Mouse (Mus musculus): ENCODE results near the gene Slc19a2. TPM values are rescaled to one million over a fixed set of nuclear protein-coding genes. Genes with fewer than 3 reads are reported as not detected.

The Slc19a2 gene
- polyA plus RNA-seq, 1 experiment from 2014 or later: 8.1 TPM

- no peak for ATAC-seq
- Histone ChIP-seq H3K9ac (ENCODE audit: low read depth, low read length) (no peak overlapping the region), H3K4me1 (ENCODE audit: control insufficient read depth, insufficient read depth, low read length) (no peaks in the 10 kb centered on the region), H3K36me3 (ENCODE audit: control insufficient read depth, insufficient read depth, low read length) (0 out of 2 replicates have a peak, but pooled peaks cover 1% of the 10 kb centered on the region), H3K27me3 (ENCODE audit: control insufficient read depth, insufficient read depth, low read depth, low read length) (no peaks in the 10 kb centered on the region; the same call in 1 of the 2 replicates), H3K27ac (ENCODE audit: low read length) (no peak overlapping the region), H3K9me3 (replicated peaks; ENCODE audit: control insufficient read depth, low read length, poor library complexity, severe bottlenecking) (no peaks in the 10 kb centered on the region), H3K4me3 (ENCODE audit: low read depth, low read length) (no peak overlapping the region), H3K4me2 (ENCODE audit: low read length) (no peak overlapping the region)
- WGBS: 90% methylated on average over 7 of the region's 7 CpGs
Observed at GRCm38 (mm10) chr1:164270941-164271340, 22.1 kb downstream of the Slc19a2 start.

- Histone ChIP-seq H3K4me3 (ENCODE audit: low read depth, low read length) (no peak overlapping the region), H3K27ac (ENCODE audit: low read length) (no peak overlapping the region), H3K4me1 (ENCODE audit: control insufficient read depth, insufficient read depth, low read length) (no peaks in the 10 kb centered on the region), H3K36me3 (ENCODE audit: control insufficient read depth, insufficient read depth, low read length) (no peaks in the 10 kb centered on the region), H3K4me2 (ENCODE audit: low read length) (no peak overlapping the region), H3K27me3 (ENCODE audit: control insufficient read depth, insufficient read depth, low read depth, low read length) (no peaks in the 10 kb centered on the region; the same call in 1 of the 2 replicates), H3K9me3 (replicated peaks; ENCODE audit: control insufficient read depth, low read length, poor library complexity, severe bottlenecking) (no peaks in the 10 kb centered on the region), H3K9ac (ENCODE audit: low read depth, low read length) (no peak overlapping the region)
- ATAC-seq: no peak
- 78% methylated on average over 6 of the region's 6 CpGs for WGBS
Observed at GRCm38 (mm10) chr1:164273659-164274058, 24.8 kb downstream of the Slc19a2 start.

- Histone ChIP-seq H3K4me3 (ENCODE audit: low read depth, low read length) (peak within 1 kb of the TSS; percentile 78), H3K27me3 (ENCODE audit: control insufficient read depth, insufficient read depth, low read depth, low read length) (no peaks in the 10 kb centered on the region; the same call in 1 of the 2 replicates), H3K9me3 (replicated peaks; ENCODE audit: control insufficient read depth, low read length, poor library complexity, severe bottlenecking) (no peaks in the 10 kb centered on the region), H3K4me1 (ENCODE audit: control insufficient read depth, insufficient read depth, low read length) (no peaks in the 10 kb centered on the region), H3K27ac (ENCODE audit: low read length) (peak within 1 kb of the TSS; percentile 89), H3K36me3 (ENCODE audit: control insufficient read depth, insufficient read depth, low read length) (no peaks in the 10 kb centered on the region; the same call in none of the 2 replicates), H3K9ac (ENCODE audit: low read depth, low read length) (peak within 1 kb of the TSS; percentile 80), H3K4me2 (ENCODE audit: low read length) (peak within 1 kb of the TSS; percentile 67)
- under 1% methylated on average over 31 of the region's 31 CpGs for WGBS
- ATAC-seq: peak; percentile 100
Observed at GRCm38 (mm10) chr1:164275455-164275954, 26.7 kb downstream of the Slc19a2 start, which contains the start of gene Ccdc181. TSS of gene Ccdc181 (plus strand) at chr1:164275585.

GRCm38 (mm10) chr1:164276552-164276951, 27.7 kb downstream of the Slc19a2 start:
- Histone ChIP-seq H3K9ac (ENCODE audit: low read depth, low read length) (no peak overlapping the region), H3K4me2 (ENCODE audit: low read length) (no peak overlapping the region), H3K36me3 (ENCODE audit: control insufficient read depth, insufficient read depth, low read length) (no peaks in the 10 kb centered on the region; the same call in none of the 2 replicates), H3K27me3 (ENCODE audit: control insufficient read depth, insufficient read depth, low read depth, low read length) (no peaks in the 10 kb centered on the region), H3K4me1 (ENCODE audit: control insufficient read depth, insufficient read depth, low read length) (no peaks in the 10 kb centered on the region), H3K9me3 (replicated peaks; ENCODE audit: control insufficient read depth, low read length, poor library complexity, severe bottlenecking) (no peaks in the 10 kb centered on the region), H3K4me3 (ENCODE audit: low read depth, low read length) (no peak overlapping the region), H3K27ac (ENCODE audit: low read length) (no peak overlapping the region)
- ATAC-seq: no peak
- 92% methylated on average over 3 of the region's 3 CpGs for WGBS

- Histone ChIP-seq H3K4me2 (ENCODE audit: low read length) (no peak overlapping the region), H3K4me1 (ENCODE audit: control insufficient read depth, insufficient read depth, low read length) (no peaks in the 10 kb centered on the region), H3K27me3 (ENCODE audit: control insufficient read depth, insufficient read depth, low read depth, low read length) (no peaks in the 10 kb centered on the region), H3K4me3 (ENCODE audit: low read depth, low read length) (no peak overlapping the region), H3K36me3 (ENCODE audit: control insufficient read depth, insufficient read depth, low read length) (peaks cover 2% of the 10 kb centered on the region), H3K9ac (ENCODE audit: low read depth, low read length) (no peak overlapping the region), H3K27ac (ENCODE audit: low read length) (no peak overlapping the region), H3K9me3 (replicated peaks; ENCODE audit: control insufficient read depth, low read length, poor library complexity, severe bottlenecking) (no peaks in the 10 kb centered on the region)
- ATAC-seq: no peak
- WGBS: 79% methylated on average over 4 of the region's 4 CpGs
Observed at GRCm38 (mm10) chr1:164279332-164279731, 30.5 kb downstream of the Slc19a2 start.

- H3K4me3 ChIP-seq (ENCODE audit: low read depth, low read length): no peak overlapping the region
- H3K4me1 ChIP-seq (ENCODE audit: control insufficient read depth, insufficient read depth, low read length): no peaks in the 10 kb centered on the region
- H3K27me3 ChIP-seq (ENCODE audit: control insufficient read depth, insufficient read depth, low read depth, low read length): no peaks in the 10 kb centered on the region
- no peak overlapping the region for H3K9ac ChIP-seq (ENCODE audit: low read depth, low read length)
- no peak overlapping the region for H3K27ac ChIP-seq (ENCODE audit: low read length)
- no peak overlapping the region for H3K4me2 ChIP-seq (ENCODE audit: low read length)
- peaks cover 5% of the 10 kb centered on the region for H3K36me3 ChIP-seq (ENCODE audit: control insufficient read depth, insufficient read depth, low read length)
- no peaks in the 10 kb centered on the region for H3K9me3 ChIP-seq (replicated peaks; ENCODE audit: control insufficient read depth, low read length, poor library complexity, severe bottlenecking)
- WGBS: 92% methylated on average over 3 of the region's 3 CpGs
- no peak for ATAC-seq
Observed at GRCm38 (mm10) chr1:164284007-164284406, 35.2 kb downstream of the Slc19a2 start.

GRCm38 (mm10) chr1:164287406-164287805, 38.6 kb downstream of the Slc19a2 start:
- Histone ChIP-seq H3K27ac (ENCODE audit: low read length) (no peak overlapping the region), H3K4me1 (ENCODE audit: control insufficient read depth, insufficient read depth, low read length) (no peaks in the 10 kb centered on the region), H3K4me2 (ENCODE audit: low read length) (no peak overlapping the region), H3K27me3 (ENCODE audit: control insufficient read depth, insufficient read depth, low read depth, low read length) (no peaks in the 10 kb centered on the region), H3K4me3 (ENCODE audit: low read depth, low read length) (no peak overlapping the region), H3K36me3 (ENCODE audit: control insufficient read depth, insufficient read depth, low read length) (peaks cover 12% of the 10 kb centered on the region; the same call in 1 of the 2 replicates), H3K9me3 (replicated peaks; ENCODE audit: control insufficient read depth, low read length, poor library complexity, severe bottlenecking) (no peaks in the 10 kb centered on the region), H3K9ac (ENCODE audit: low read depth, low read length) (no peak overlapping the region)
- ATAC-seq: no peak
- 48% methylated on average over 15 of the region's 15 CpGs for WGBS

GRCm38 (mm10) chr1:164292040-164292439, 43.2 kb downstream of the Slc19a2 start:
- Histone ChIP-seq H3K9ac (ENCODE audit: low read depth, low read length) (no peak overlapping the region), H3K9me3 (replicated peaks; ENCODE audit: control insufficient read depth, low read length, poor library complexity, severe bottlenecking) (no peaks in the 10 kb centered on the region), H3K4me2 (ENCODE audit: low read length) (no peak overlapping the region), H3K4me3 (ENCODE audit: low read depth, low read length) (no peak overlapping the region), H3K36me3 (ENCODE audit: control insufficient read depth, insufficient read depth, low read length) (peaks cover 17% of the 10 kb centered on the region), H3K27ac (ENCODE audit: low read length) (no peak overlapping the region), H3K4me1 (ENCODE audit: control insufficient read depth, insufficient read depth, low read length) (no peaks in the 10 kb centered on the region), H3K27me3 (ENCODE audit: control insufficient read depth, insufficient read depth, low read depth, low read length) (no peaks in the 10 kb centered on the region)
- no peak for ATAC-seq
- WGBS: 92% methylated on average over 5 of the region's 5 CpGs

GRCm38 (mm10) chr1:164294071-164294470, 45.2 kb downstream of the Slc19a2 start:
- Histone ChIP-seq H3K4me2 (ENCODE audit: low read length) (no peak overlapping the region), H3K27me3 (ENCODE audit: control insufficient read depth, insufficient read depth, low read depth, low read length) (no peaks in the 10 kb centered on the region), H3K4me3 (ENCODE audit: low read depth, low read length) (no peak overlapping the region), H3K36me3 (ENCODE audit: control insufficient read depth, insufficient read depth, low read length) (peaks cover 31% of the 10 kb centered on the region), H3K9me3 (replicated peaks; ENCODE audit: control insufficient read depth, low read length, poor library complexity, severe bottlenecking) (no peaks in the 10 kb centered on the region), H3K9ac (ENCODE audit: low read depth, low read length) (no peak overlapping the region), H3K27ac (ENCODE audit: low read length) (no peak overlapping the region), H3K4me1 (ENCODE audit: control insufficient read depth, insufficient read depth, low read length) (no peaks in the 10 kb centered on the region)
- 97% methylated on average over 6 of the region's 6 CpGs for WGBS
- ATAC-seq: no peak

All from midbrain, embryonic 16.5 days (tissue).